Mouse (Mus musculus): ENCODE data around the gene Tcf7l2. TPM values are rescaled to one million over a fixed set of nuclear protein-coding genes. Genes with fewer than 3 reads are reported as not detected.

The Tcf7l2 gene
- polyA plus RNA-seq, 1 experiment from 2014 or later, result 189 TPM

DNA sequence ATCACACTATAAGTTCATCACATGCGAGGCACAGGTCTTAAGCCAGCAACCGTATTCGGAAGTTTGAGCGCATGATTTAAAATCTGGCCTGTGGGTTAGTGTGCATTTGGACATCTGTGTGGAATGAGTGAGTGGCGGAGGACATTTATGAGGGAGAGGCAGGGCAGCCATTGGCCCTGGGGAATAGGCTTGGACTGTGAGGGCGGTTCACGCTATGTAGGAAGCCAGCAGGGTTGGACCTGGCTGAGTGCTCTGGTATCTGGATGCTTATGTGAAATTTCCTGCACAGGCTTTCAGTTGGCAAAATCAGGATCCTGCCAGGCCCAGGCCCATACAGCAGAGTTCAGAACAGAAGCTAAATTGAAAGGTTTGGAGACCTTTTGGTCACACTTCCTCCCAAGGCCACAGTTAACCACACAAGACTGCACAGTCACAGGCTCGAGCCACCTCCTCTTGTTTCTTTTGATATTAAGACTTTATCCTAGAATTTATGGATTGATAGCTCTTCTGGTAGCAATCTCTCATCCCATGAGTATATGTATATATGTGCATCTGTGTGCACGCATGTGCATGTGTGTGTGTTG is 89.4 kb downstream of the Tcf7l2 start:
- peak overlapping the region; percentile 53; the same call in 1 of the 2 replicates for H3K27ac ChIP-seq
- no peaks in the 10 kb centered on the region; the same call in 1 of the 2 replicates for H3K27me3 ChIP-seq
- H3K4me3 ChIP-seq (replicated peaks), result no peak overlapping the region
- peaks cover 52% of the 10 kb centered on the region for H3K36me3 ChIP-seq
- H3K9me3 ChIP-seq, result peaks cover 5% of the 10 kb centered on the region
- peaks cover 76% of the 10 kb centered on the region for H3K4me1 ChIP-seq (replicated peaks)
- no peak overlapping the region for H3K4me2 ChIP-seq
- ATAC-seq (ENCODE audit: insufficient number of reproducible peaks, insufficient read depth, low FRiP score, low TSS enrichment, low read depth), result no peak
- 53% methylated on average over 9 of the region's 9 CpGs for WGBS
- no peak overlapping the region for H3K9ac ChIP-seq (replicated peaks)

DNA sequence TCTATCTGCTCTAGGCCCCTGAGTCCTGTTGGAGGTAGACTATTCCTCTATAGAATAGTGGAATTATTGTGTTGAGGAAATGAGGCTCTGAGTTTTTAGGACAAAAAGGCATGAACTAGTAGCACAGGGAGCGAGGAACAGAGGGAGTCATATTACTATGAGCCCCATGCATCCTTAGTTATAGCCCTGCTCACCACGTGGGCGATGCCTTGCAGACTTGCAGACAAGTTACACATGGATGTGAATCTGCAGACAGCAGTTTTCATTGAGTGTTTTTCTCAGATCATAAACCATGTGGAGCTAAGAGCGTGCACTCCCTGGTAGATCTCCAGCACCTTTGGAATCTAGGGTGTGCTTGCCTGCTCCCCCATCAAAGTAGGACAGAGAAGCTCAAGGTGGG is 90.5 kb downstream of the Tcf7l2 start:
- H3K9ac ChIP-seq (replicated peaks), result no peak overlapping the region
- peaks cover 48% of the 10 kb centered on the region for H3K36me3 ChIP-seq
- no peak overlapping the region for H3K4me3 ChIP-seq (replicated peaks)
- no peak overlapping the region for H3K4me2 ChIP-seq
- 22% methylated on average over 4 of the region's 4 CpGs for WGBS
- H3K27ac ChIP-seq, result peak overlapping the region; percentile 79
- H3K27me3 ChIP-seq, result no peaks in the 10 kb centered on the region; the same call in 1 of the 2 replicates
- no peak for ATAC-seq (ENCODE audit: insufficient number of reproducible peaks, insufficient read depth, low FRiP score, low TSS enrichment, low read depth)
- H3K4me1 ChIP-seq (replicated peaks), result peaks cover 76% of the 10 kb centered on the region
- peaks cover 5% of the 10 kb centered on the region for H3K9me3 ChIP-seq

DNA sequence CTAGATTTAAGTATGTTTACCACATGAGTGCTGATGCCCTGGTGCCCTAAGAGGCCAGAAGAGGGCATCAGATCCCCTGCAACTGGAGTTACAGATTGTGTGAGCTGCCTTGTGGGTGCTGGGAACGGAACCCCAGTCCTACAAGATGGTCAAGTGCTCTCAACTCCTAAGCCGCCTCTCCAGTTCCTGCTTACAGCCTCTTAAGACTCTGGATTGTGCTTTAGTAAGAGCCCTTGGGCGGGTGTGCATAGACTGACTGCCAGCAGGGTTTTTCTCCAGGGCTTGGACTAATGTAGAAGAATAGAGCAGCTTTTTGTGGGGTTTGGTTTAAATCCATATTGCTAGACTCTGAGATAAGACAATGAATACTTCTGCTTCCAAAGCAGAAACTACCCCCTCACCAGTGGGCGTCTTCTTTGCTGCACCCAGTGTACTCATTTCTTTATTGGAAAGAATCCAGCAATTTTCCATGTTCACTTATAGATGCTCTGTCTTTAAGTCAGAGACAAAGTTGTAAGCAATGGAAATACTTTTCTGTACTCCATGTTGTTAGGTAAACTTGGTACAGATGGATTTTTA is 92.3 kb downstream of the Tcf7l2 start:
- peaks cover 5% of the 10 kb centered on the region for H3K9me3 ChIP-seq
- no peak for ATAC-seq (ENCODE audit: insufficient number of reproducible peaks, insufficient read depth, low FRiP score, low TSS enrichment, low read depth)
- H3K36me3 ChIP-seq, result peaks cover 36% of the 10 kb centered on the region
- no peak overlapping the region for H3K9ac ChIP-seq (replicated peaks)
- WGBS, result 99% methylated on average over 4 of the region's 4 CpGs
- no peak overlapping the region for H3K4me3 ChIP-seq (replicated peaks)
- no peaks in the 10 kb centered on the region for H3K27me3 ChIP-seq
- H3K4me1 ChIP-seq (replicated peaks), result peaks cover 75% of the 10 kb centered on the region
- no peak overlapping the region for H3K27ac ChIP-seq
- no peak overlapping the region for H3K4me2 ChIP-seq

DNA sequence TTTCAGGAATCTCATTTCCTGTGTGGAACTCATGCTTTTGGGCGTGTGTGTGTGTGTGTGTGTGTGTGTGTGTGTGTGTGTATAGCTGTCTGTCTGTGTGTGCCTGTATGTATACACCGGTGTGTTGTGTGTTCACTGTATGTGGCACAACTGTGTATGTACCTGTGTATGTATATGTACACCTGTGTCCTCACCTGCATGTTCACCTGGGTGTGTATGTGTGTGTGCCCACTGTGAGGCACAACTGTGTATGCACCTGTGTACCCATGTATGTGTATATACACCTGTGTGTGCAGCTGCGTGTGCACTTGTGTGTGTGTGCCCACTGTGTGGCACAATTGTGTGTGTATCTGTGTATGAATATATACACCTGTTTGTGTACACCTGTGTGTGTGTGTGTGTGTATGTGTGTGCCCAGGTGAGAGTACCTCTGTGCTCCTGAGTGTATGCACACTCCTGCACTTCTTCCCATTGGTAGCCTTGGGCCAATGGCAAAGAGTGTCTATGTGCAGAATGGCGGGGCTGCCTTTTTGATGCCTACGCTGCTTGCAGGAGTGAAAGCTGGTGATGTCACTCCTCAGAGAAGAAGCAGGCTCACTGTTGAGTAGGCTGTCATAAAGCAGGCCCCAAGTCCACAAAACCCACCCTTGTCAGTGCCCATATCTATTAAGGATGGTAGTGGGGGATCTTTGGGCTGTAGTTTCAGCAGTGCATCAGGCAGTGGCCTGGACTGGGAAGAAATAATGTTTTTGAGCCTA is 95.5 kb downstream of the Tcf7l2 start:
- Histone ChIP-seq H3K27me3 (no peaks in the 10 kb centered on the region), H3K27ac (peak overlapping the region; percentile 75), H3K4me1 (replicated peaks) (peaks cover 77% of the 10 kb centered on the region), H3K4me3 (replicated peaks) (no peak overlapping the region), H3K36me3 (peaks cover 25% of the 10 kb centered on the region), H3K9me3 (peaks cover 5% of the 10 kb centered on the region), H3K9ac (replicated peaks) (no peak overlapping the region), H3K4me2 (peak overlapping the region; percentile 13; the same call in 1 of the 2 replicates)
- 86% methylated on average over 5 of the region's 5 CpGs for WGBS
- ATAC-seq (ENCODE audit: insufficient number of reproducible peaks, insufficient read depth, low FRiP score, low TSS enrichment, low read depth), result peak; percentile 29; the same call in 1 of the 2 replicates

DNA sequence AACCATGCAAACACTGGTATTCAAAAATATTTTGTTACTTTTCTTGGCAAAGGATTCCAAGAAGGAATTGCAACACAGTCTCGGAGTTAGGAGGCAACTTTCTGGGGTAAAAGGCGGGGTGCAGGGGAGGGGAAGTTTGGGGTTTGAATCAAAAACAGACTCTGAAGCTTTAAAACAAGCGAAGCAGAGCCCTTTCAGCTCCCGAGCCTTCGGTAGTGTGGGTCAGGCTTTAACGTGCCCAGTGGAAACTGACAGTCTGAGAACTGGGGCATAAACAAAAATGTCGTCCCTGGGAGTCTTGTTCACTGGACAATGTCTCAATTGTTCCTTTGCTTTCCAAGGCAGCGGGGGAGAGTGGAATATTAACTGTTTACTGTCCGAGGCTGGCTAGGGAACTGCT is 96.3 kb downstream of the Tcf7l2 start:
- no peak for ATAC-seq (ENCODE audit: insufficient number of reproducible peaks, insufficient read depth, low FRiP score, low TSS enrichment, low read depth)
- H3K4me1 ChIP-seq (replicated peaks), result peaks cover 74% of the 10 kb centered on the region
- H3K4me2 ChIP-seq, result no peak overlapping the region; the same call in 1 of the 2 replicates
- peaks cover 5% of the 10 kb centered on the region for H3K9me3 ChIP-seq
- WGBS, result 17% methylated on average over 9 of the region's 9 CpGs
- H3K9ac ChIP-seq (replicated peaks), result no peak overlapping the region
- H3K27ac ChIP-seq, result peak overlapping the region; percentile 75
- H3K36me3 ChIP-seq, result peaks cover 22% of the 10 kb centered on the region
- no peaks in the 10 kb centered on the region for H3K27me3 ChIP-seq
- H3K4me3 ChIP-seq (replicated peaks), result no peak overlapping the region

DNA sequence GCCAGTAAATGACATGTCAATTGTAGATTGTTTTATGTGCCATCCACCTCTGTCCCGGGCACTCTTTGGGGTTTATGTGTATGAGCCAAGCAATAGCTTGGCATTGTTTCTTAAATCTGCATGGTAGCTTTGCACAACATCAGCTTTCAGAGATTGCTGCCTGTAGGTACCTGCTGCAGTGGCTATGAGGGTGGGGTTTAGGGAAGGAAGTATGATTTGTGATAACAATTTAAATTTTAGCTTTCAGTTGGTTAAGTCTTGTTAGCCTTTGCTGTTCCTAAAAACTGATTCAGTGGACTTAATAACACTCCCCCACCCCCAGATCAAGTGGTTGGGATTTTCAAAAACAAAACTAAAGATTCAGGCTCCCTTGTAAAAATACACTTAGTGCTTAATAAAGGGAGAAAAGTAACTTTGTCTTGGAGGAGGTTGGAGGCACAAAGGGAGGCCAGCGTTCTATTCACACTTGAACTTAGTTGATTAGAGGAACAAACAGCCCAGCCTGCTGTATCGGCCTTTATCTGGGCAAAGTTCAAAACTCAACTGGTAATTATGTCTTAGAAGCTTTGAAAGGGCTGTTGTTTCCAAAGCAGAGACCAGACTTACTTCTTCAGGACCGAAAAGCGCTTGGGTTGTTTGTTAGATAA is 96.9 kb downstream of the Tcf7l2 start:
- Histone ChIP-seq H3K27ac (peak overlapping the region; percentile 75), H3K4me2 (no peak overlapping the region; the same call in 1 of the 2 replicates), H3K4me3 (replicated peaks) (no peak overlapping the region), H3K27me3 (no peaks in the 10 kb centered on the region), H3K4me1 (replicated peaks) (peaks cover 77% of the 10 kb centered on the region), H3K36me3 (peaks cover 17% of the 10 kb centered on the region), H3K9me3 (peaks cover 5% of the 10 kb centered on the region), H3K9ac (replicated peaks) (no peak overlapping the region)
- WGBS, result 63% methylated on average over 5 of the region's 5 CpGs
- no peak for ATAC-seq (ENCODE audit: insufficient number of reproducible peaks, insufficient read depth, low FRiP score, low TSS enrichment, low read depth)

DNA sequence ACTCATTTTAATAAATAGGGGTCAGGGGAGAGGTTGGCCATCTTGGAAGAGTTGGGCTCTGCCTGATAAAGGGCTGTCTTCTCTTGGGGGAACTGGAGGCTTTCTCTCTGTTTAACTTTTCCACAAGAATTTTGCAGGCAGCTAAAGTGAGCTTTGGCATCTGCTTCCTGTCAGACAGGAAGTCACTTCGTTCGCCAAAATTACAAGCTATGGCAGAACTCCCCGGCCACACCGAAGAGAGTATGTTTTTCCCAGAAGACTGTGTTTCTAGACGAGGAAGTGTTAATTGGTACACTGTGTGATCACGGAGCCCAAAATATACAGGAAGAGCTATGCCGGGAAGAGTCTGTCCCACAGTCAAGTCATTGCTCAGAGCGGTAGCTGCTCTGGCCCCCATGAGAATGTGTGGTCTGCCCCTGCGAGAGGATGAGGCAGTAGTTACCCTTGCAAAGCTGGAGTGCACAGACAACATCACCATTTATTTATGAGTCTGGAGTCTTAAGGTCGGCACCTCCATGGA is 97.5 kb downstream of the Tcf7l2 start:
- no peak for ATAC-seq (ENCODE audit: insufficient number of reproducible peaks, insufficient read depth, low FRiP score, low TSS enrichment, low read depth)
- Histone ChIP-seq H3K27me3 (no peaks in the 10 kb centered on the region), H3K27ac (peak overlapping the region; percentile 75), H3K4me3 (replicated peaks) (no peak overlapping the region), H3K9ac (replicated peaks) (no peak overlapping the region), H3K9me3 (no peaks in the 10 kb centered on the region), H3K4me1 (replicated peaks) (peaks cover 83% of the 10 kb centered on the region), H3K4me2 (no peak overlapping the region), H3K36me3 (peaks cover 11% of the 10 kb centered on the region; the same call in 1 of the 2 replicates)
- 51% methylated on average over 10 of the region's 10 CpGs for WGBS

DNA sequence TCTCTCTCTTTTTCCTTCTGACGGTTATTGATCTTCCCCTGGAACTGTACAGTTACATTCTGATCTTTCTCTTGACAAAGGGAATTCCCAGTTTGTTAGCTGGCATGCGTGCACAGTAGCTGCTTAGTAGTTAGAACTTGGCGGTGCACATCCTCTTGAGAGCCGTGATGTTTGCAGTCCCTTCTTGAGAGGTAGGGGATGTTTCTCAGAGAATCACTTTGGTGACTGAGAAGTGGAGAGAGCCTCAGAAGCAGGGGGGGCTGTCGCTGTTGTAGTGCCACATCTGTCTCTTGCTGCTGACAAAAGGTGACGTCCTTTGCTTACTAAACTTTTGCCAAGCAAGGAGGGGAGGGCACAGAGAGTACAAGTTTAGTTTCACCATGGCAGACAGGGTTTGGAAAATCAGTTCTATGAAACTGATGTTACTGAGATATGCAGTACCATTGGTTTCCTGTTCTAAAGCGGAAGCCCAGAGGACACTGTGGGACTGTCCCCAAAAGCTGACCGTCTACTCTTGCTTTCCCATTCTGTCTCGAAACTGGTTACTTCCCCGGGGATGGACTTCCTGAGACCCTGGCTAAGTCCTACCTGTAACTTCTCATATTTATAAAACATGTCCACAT is 99.0 kb downstream of the Tcf7l2 start:
- Histone ChIP-seq H3K9me3 (no peaks in the 10 kb centered on the region), H3K27me3 (no peaks in the 10 kb centered on the region), H3K4me1 (replicated peaks) (peaks cover 95% of the 10 kb centered on the region), H3K36me3 (0 out of 2 replicates have a peak, but pooled peaks cover under 1% of the 10 kb centered on the region), H3K4me2 (no peak overlapping the region), H3K4me3 (replicated peaks) (no peak overlapping the region), H3K27ac (no peak overlapping the region; the same call in 1 of the 2 replicates), H3K9ac (replicated peaks) (no peak overlapping the region)
- ATAC-seq (ENCODE audit: insufficient number of reproducible peaks, insufficient read depth, low FRiP score, low TSS enrichment, low read depth), result no peak
- WGBS, result 80% methylated on average over 10 of the region's 10 CpGs

DNA sequence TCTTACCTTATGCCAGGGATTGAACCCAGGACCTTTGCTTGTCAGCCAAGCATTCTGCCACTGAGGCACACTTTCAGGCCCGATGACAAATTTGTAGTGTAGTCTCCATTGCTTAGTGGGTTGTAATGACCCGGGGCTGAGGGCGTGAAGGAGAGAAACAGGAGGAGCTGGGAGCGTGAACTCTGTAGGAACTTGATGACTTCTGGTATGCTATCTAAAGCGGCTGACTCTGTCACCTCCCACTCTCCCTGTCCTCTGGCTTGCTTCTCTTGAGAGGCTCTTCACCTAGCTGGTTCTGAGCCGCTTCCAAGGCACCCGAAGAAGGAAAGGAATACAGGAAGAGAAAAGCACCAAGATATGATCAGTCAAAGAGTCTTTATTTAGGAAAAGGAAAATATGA is 100.4 kb downstream of the Tcf7l2 start:
- Histone ChIP-seq H3K36me3 (0 out of 2 replicates have a peak, but pooled peaks cover 5% of the 10 kb centered on the region), H3K27ac (peak overlapping the region; percentile 54; the same call in 1 of the 2 replicates), H3K4me1 (replicated peaks) (peaks cover 91% of the 10 kb centered on the region), H3K4me2 (no peak overlapping the region), H3K27me3 (no peaks in the 10 kb centered on the region), H3K9ac (replicated peaks) (no peak overlapping the region), H3K9me3 (no peaks in the 10 kb centered on the region), H3K4me3 (replicated peaks) (no peak overlapping the region)
- 37% methylated on average over 7 of the region's 7 CpGs for WGBS
- ATAC-seq (ENCODE audit: insufficient number of reproducible peaks, insufficient read depth, low FRiP score, low TSS enrichment, low read depth), result no peak

DNA sequence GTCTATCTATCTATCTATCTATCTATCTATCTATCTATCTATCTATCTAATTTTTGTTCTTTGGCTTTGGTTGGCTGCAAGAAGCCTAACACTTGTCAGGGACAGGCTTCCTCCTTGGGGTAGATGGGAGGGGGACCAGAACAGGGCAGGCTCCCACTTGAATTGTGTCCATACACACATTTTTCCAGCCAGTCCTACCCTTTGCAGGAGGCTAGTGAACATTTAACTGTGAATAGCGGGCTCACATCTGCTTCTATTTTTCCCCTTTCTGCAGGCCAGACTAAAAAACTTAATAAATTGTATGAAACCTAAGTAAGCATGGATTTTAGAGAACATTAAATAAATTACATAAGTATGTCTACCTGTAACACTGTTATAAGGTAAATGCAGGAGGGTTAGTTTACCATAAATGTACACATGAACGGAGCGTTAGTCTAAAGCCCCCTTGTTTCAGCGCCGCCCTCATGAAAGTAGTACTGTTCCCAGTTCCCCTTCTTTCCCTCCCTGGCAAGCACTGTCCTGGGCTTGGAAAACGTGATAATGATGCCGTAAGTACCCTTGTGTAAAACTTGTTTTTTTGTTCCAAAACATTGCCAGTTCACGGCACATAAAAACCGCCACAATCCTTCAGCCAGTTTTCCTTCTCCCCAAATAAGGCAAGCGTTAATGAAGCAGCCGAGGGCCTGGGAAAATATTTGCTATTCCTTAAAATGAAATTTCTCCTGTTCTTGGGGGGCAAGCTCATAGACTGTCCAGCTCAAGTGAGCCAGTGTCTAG is 101.7 kb downstream of the Tcf7l2 start:
- peak; percentile 82 for ATAC-seq (ENCODE audit: insufficient number of reproducible peaks, insufficient read depth, low FRiP score, low TSS enrichment, low read depth)
- Histone ChIP-seq H3K9me3 (no peaks in the 10 kb centered on the region), H3K4me2 (0 out of 2 replicates have a peak overlapping the region, but pooled peaks have one; percentile 13), H3K4me1 (replicated peaks) (peaks cover 84% of the 10 kb centered on the region), H3K9ac (replicated peaks) (no peak overlapping the region), H3K27me3 (no peaks in the 10 kb centered on the region), H3K36me3 (0 out of 2 replicates have a peak, but pooled peaks cover 11% of the 10 kb centered on the region), H3K4me3 (replicated peaks) (no peak overlapping the region), H3K27ac (peak overlapping the region; percentile 91)
- WGBS, result 30% methylated on average over 11 of the region's 11 CpGs

Measured in limb, embryonic 12.5 days (tissue).